Mouse (Mus musculus) heart, postnatal 4 days (tissue): ENCODE measurements around the gene Pm20d1. TPM values are rescaled to one million over a fixed set of nuclear protein-coding genes. Genes with fewer than 3 reads are reported as not detected.
A peak's percentile ranks its signal among the peaks of the same experiment; 100 is the strongest.

Source experiments
- DNase-seq: peaks from one replicate; pipeline ENCODE4 v3.0.0; 2021
- total RNA-seq, 2 experiments: library from RNA; stranded (reverse); gene quantifications; 2 replicates each; pipeline ENCODE4 v1.2.3; 2021

Gene Pm20d1
- total RNA-seq, 2 experiments from 2014 or later, result 2.2 to 3.4 TPM

GRCm38 (mm10) chr1:131829279-131829678 lies 32.1 kb downstream of the Pm20d1 start:
- no peak for DNase-seq

GRCm38 (mm10) chr1:131830561-131830960 lies 33.4 kb downstream of the Pm20d1 start:
- DNase-seq, result no peak

GRCm38 (mm10) chr1:131830971-131831641 lies 33.9 kb downstream of the Pm20d1 start:
- DNase-seq, result no peak

GRCm38 (mm10) chr1:131837035-131837434 lies 39.9 kb downstream of the Pm20d1 start:
- no peak for DNase-seq

GRCm38 (mm10) chr1:131838542-131838941 lies 41.4 kb downstream of the Pm20d1 start:
- DNase-seq, result no peak

- DNase-seq, result no peak
Observed at GRCm38 (mm10) chr1:131839279-131839678, 42.1 kb downstream of the Pm20d1 start.

- DNase-seq, result no peak
Observed at GRCm38 (mm10) chr1:131842221-131842620, 45.0 kb downstream of the Pm20d1 start.

- no peak for DNase-seq
Observed at GRCm38 (mm10) chr1:131843758-131844157, 46.6 kb downstream of the Pm20d1 start.

GRCm38 (mm10) chr1:131844883-131845282 lies 47.7 kb downstream of the Pm20d1 start:
- no peak for DNase-seq

GRCm38 (mm10) chr1:131846255-131846654 lies 49.1 kb downstream of the Pm20d1 start:
- DNase-seq, result peak; percentile 79

GRCm38 (mm10) chr1:131861811-131862210 lies 64.6 kb downstream of the Pm20d1 start:
- DNase-seq, result no peak

GRCm38 (mm10) chr1:131865596-131865995 lies 68.4 kb downstream of the Pm20d1 start:
- no peak for DNase-seq

- DNase-seq, result no peak
Observed at GRCm38 (mm10) chr1:131866304-131866999, 69.3 kb downstream of the Pm20d1 start.

GRCm38 (mm10) chr1:131867093-131867945 lies 70.1 kb downstream of the Pm20d1 start, which contains the start of gene Rab29:
Gene Rab29, plus strand, starts transcription at chr1:131867224.
- peak; percentile 94 for DNase-seq

GRCm38 (mm10) chr1:131867946-131868290 lies 70.7 kb downstream of the Pm20d1 start:
- DNase-seq, result no peak

- no peak for DNase-seq
Observed at GRCm38 (mm10) chr1:131869561-131869960, 72.4 kb downstream of the Pm20d1 start.

Other genes starting within 250 kb of the Pm20d1 start
- gene Avpr1b, start 198.1 kb upstream of the Pm20d1 start, total RNA-seq, result not detected
- gene Ctse, start 159.1 kb upstream of the Pm20d1 start, total RNA-seq, result 1 to 10 TPM in 1 of 2 experiments, under 1 TPM in 1; 0.81 to 2.1 TPM
- gene Rab7b, start 108.7 kb upstream of the Pm20d1 start, total RNA-seq, result 1 to 10 TPM; 2.6 to 3.6 TPM
- gene Slc26a9, start 53.4 kb upstream of the Pm20d1 start, total RNA-seq, result under 1 TPM in 1 of 2 experiments, not detected in 1; 0.07 TPM
- gene Slc41a1, start 30.1 kb downstream of the Pm20d1 start, total RNA-seq, result 10 to 100 TPM; 23.3 to 26.3 TPM
- gene Rab29, start 69.8 kb downstream of the Pm20d1 start, total RNA-seq, result 10 to 100 TPM; 10.6 to 10.8 TPM
- 100 to 1,000 TPM; 169 to 172 TPM for gene Nucks1, start 113.2 kb downstream of the Pm20d1 start, total RNA-seq
- 1 to 10 TPM; 2.1 to 2.3 TPM for gene Slc45a3, start 165.6 kb downstream of the Pm20d1 start, total RNA-seq
- gene Elk4, start 210.2 kb downstream of the Pm20d1 start, total RNA-seq, result 100 to 1,000 TPM; 104 to 110 TPM